Mouse (Mus musculus) olfactory bulb, adult 2 months (tissue): ENCODE results near the gene Spata33.

Experiments
- CTCF ChIP-seq: fragments of 200-500 bp; IDR thresholded peaks from 2 replicates; pipeline ENCODE4 v1.5.1; 2012; ENCODE audit warnings: low read depth, mild to moderate bottlenecking, low read length, moderate library complexity; ENCODE audit not compliant: insufficient read depth
- POLR2A ChIP-seq: fragments of 200-500 bp; IDR thresholded peaks from 2 replicates; pipeline ENCODE4 v1.6.1; 2012; ENCODE audit warnings: mild to moderate bottlenecking, low read depth, low read length, moderate library complexity; ENCODE audit not compliant: insufficient read depth

GRCm38 (mm10) chr8:123254099-123254885 lies 41.7 kb downstream of the Spata33 start, which contains the start of the genes Zfp276 and Vps9d1:
- TF ChIP-seq CTCF = no peak
- no peak; the same call in 1 of the 2 replicates for TF ChIP-seq POLR2A
